Mouse (Mus musculus): ENCODE measurements at regions not wholly inside any gene's neighbourhood (a gene's known extent, or its start where the extent isn't known, plus 50 kb on each side); places are given as distances from the start of the nearest gene placed in this dataset.

DNA sequence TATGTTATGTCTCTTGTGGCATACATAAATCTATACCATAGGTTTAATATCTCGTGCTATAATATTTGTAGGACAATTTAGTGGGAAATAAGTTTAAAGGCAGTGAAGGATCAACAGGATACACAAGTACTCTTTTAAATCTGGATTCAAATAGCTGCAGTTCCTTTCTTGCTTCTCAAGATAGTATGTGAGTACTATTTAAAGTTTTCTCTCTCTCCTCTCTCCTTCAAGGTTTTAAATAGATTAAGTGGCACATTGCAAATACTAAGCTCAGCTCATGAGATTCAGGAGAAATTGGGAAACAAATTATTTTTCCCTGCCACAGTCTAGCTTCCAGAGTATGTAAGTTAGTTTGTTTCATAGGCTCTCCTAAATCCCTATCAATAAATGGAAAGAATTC, 1103.9 kb downstream of the Ndufa4 start:
- no peak for DNase-seq

DNA sequence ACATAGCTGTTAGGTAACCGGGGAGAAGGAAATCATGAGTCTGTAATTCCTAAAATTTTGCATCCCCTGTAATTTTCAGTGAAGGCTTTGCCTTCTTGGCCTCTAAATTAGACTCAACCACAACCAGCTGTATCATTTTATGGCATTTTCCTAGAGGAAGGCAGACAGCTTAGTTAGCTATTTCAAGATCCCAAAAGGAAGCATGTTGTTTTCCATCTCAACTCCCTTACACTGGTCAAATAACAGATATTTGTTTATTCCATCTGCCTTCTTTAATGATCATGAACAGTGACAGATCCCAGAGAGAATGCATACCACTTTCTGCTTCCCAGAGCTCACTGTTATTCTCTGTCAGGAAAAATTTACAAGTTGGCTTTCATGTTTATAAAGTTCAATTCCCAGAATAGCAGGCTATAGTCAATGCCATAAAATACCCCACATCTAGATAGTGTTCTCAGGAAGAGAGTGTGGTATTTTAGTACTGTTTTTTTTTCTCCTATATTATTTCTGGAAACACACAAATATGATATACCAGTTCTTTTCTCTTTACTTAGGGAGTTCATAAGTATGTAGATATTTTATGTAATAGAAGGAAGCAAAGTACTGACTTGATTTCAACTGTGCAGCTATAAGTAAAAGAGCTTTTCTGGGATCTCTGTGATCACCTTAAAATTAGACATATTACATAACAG, 1148.5 kb downstream of the Ndufa4 start:
- DNase-seq, result no peak

DNA sequence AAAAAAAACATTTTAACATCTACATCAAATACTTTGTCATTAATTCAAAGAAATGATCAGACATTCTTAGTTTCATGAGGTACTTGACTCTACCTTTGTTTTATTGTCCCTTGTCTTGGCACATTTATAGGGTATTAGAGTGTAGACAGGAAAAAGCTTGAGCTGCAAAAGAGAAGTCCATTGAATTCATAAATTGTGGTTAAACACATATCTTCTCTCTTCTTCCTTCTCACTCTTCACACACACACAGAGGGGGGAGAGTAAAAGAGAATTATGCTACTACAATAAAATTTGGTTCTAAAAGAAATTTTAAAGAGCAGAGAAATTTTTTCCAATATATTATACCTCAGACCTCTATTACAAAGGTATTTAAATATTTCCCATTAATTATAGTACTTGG, 1149.2 kb downstream of the Ndufa4 start:
- no peak for DNase-seq

DNA sequence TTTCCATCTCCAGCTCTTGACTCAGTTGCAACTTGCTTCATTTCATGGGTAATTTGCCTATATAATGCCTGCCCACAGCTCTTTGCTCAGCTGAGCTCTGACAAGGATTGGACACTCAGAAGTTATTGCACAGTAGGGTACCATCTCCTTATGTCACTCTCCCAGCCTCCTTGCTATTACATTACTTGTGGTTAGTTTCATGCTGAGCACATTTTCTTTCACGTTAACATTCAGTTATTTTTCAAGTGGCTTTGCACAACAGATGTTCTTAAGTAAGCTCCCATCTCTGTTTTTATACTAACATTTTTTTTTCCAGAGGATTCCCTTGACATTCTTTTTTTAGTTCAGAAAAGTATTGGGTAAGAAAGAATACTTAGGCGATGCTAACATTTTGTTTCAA, 1163.2 kb downstream of the Ndufa4 start:
- no peak for DNase-seq

DNA sequence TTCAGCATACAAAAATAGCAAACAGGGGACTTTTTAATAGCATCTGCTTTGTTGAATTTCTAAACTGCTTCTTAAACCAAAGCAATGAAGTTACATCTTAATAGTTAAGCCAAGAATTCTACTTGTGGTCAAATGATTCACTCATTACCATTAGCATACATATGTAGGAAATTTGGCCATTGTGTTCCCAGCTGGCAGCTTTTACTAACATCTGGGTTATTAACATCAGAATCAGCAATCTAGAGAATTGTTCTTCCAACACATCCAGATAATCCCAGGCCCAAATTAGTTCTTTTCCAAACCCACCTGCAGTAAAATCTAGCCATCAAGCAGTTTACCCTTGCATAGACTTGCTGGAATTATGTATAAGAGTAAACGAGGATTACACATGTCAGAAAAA, 1184.7 kb downstream of the Ndufa4 start:
- DNase-seq, result no peak

DNA sequence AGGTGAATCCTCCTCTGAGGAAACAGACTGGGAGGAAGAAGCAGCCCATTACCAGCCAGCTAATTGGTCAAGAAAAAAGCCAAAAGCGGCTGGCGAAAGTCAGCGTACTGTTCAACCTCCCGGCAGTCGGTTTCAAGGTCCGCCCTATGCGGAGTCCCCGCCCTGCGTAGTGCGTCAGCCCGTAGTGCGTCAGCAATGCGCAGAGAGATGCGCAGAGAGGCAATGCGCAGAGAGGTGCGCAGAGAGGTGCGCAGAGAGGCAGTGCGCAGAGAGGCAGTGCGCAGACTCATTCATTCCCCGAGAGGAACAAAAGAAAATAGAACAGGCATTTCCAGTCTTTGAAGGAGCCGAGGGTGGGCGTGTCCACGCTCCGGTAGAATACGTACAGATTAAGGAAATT, 1216.8 kb downstream of the Ndufa4 start:
- DNase-seq, result peak in 1 of 2 experiments; percentile 35
